Mouse (Mus musculus): ENCODE measurements at regions not wholly inside any gene's neighbourhood (a gene's known extent, or its start where the extent isn't known, plus 50 kb on each side); places are given as distances from the start of the nearest gene placed in this dataset.

GRCm38 (mm10) chr19:15827990-15828705, 119.0 kb downstream of the Psat1 start:
- Histone ChIP-seq H3K36me3 (ENCODE audit: control insufficient read depth, insufficient read depth) (no peaks in the 10 kb centered on the region), H3K9ac (ENCODE audit: low read depth, low read length) (no peak overlapping the region), H3K4me1 (ENCODE audit: control insufficient read depth, low read depth, low read length) (no peaks in the 10 kb centered on the region), H3K4me2 (ENCODE audit: low read depth, low read length) (no peak overlapping the region), H3K4me3 (ENCODE audit: low read depth, low read length) (no peak overlapping the region), H3K27ac (ENCODE audit: low read length) (no peak overlapping the region), H3K9me3 (replicated peaks; ENCODE audit: control insufficient read depth, low read length) (no peaks in the 10 kb centered on the region), H3K27me3 (ENCODE audit: control insufficient read depth, insufficient read depth, low read depth, low read length) (no peaks in the 10 kb centered on the region)
- WGBS (ENCODE audit: insufficient replicate concordance): 65% methylated on average over 10 of the region's 10 CpGs
- ATAC-seq (ENCODE audit: low read depth): no peak

GRCm38 (mm10) chr19:15827120-15827989, 119.8 kb downstream of the Psat1 start:
- H3K36me3 ChIP-seq (ENCODE audit: control insufficient read depth, insufficient read depth): no peaks in the 10 kb centered on the region
- no peaks in the 10 kb centered on the region for H3K9me3 ChIP-seq (replicated peaks; ENCODE audit: control insufficient read depth, low read length)
- H3K9ac ChIP-seq (ENCODE audit: low read depth, low read length): no peak overlapping the region
- H3K4me3 ChIP-seq (ENCODE audit: low read depth, low read length): no peak overlapping the region
- ATAC-seq (ENCODE audit: low read depth): no peak
- H3K4me2 ChIP-seq (ENCODE audit: low read depth, low read length): no peak overlapping the region
- 76% methylated on average over 9 of the region's 9 CpGs for WGBS (ENCODE audit: insufficient replicate concordance)
- no peaks in the 10 kb centered on the region for H3K4me1 ChIP-seq (ENCODE audit: control insufficient read depth, low read depth, low read length)
- H3K27me3 ChIP-seq (ENCODE audit: control insufficient read depth, insufficient read depth, low read depth, low read length): no peaks in the 10 kb centered on the region
- no peak overlapping the region for H3K27ac ChIP-seq (ENCODE audit: low read length)

DNA sequence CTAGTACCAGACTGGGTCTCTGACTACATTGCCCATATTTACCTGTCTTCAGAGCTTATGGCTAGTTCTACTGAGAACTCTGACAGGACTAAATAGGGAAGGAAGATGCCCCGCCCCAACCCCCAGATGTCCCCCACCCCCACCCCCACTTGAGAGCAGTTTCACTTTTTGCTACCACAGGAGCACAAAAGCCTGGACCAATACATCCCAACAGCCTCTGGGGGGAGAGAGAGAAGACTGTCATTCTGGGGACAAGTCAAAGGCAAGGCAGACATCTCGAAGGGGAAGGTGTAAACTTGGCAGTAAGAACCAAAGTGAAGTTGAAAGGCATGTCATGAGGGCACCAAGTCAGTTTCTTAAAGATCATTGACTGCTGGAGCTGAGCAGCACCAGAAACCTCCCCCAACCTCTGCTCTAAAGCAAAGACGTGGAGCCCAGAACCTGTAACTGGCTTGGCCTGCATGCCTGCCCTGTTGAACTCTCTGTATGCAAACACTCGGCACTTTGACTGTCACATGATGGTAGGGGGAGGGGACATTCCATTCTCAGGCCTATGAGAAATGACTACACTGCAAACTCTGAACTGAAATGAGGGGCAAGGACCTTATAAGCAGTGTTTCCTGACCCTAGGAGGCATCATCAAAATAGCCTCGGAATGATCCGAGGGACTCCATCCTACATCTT, 123.3 kb downstream of the Psat1 start:
- no peak for ATAC-seq (ENCODE audit: low read depth)
- no peak overlapping the region for H3K4me3 ChIP-seq (ENCODE audit: low read depth, low read length)
- no peak overlapping the region for H3K4me2 ChIP-seq (ENCODE audit: low read depth, low read length)
- 39% methylated on average over 6 of the region's 6 CpGs for WGBS (ENCODE audit: insufficient replicate concordance)
- H3K9ac ChIP-seq (ENCODE audit: low read depth, low read length): no peak overlapping the region
- H3K27me3 ChIP-seq (ENCODE audit: control insufficient read depth, insufficient read depth, low read depth, low read length): no peaks in the 10 kb centered on the region
- no peak overlapping the region for H3K27ac ChIP-seq (ENCODE audit: low read length)
- H3K9me3 ChIP-seq (replicated peaks; ENCODE audit: control insufficient read depth, low read length): no peaks in the 10 kb centered on the region
- no peaks in the 10 kb centered on the region for H3K36me3 ChIP-seq (ENCODE audit: control insufficient read depth, insufficient read depth)
- H3K4me1 ChIP-seq (ENCODE audit: control insufficient read depth, low read depth, low read length): no peaks in the 10 kb centered on the region

GRCm38 (mm10) chr19:15820020-15820419, 127.1 kb downstream of the Psat1 start:
- Histone ChIP-seq H3K36me3 (ENCODE audit: control insufficient read depth, insufficient read depth) (no peaks in the 10 kb centered on the region), H3K9me3 (replicated peaks; ENCODE audit: control insufficient read depth, low read length) (no peaks in the 10 kb centered on the region), H3K4me2 (ENCODE audit: low read depth, low read length) (no peak overlapping the region), H3K27me3 (ENCODE audit: control insufficient read depth, insufficient read depth, low read depth, low read length) (no peaks in the 10 kb centered on the region), H3K4me3 (ENCODE audit: low read depth, low read length) (no peak overlapping the region), H3K4me1 (ENCODE audit: control insufficient read depth, low read depth, low read length) (no peaks in the 10 kb centered on the region), H3K27ac (ENCODE audit: low read length) (no peak overlapping the region), H3K9ac (ENCODE audit: low read depth, low read length) (no peak overlapping the region)
- 56% methylated on average over 7 of the region's 7 CpGs for WGBS (ENCODE audit: insufficient replicate concordance)
- no peak for ATAC-seq (ENCODE audit: low read depth)

- H3K4me2 ChIP-seq (ENCODE audit: low read depth, low read length): no peak overlapping the region
- H3K9me3 ChIP-seq (replicated peaks; ENCODE audit: control insufficient read depth, low read length): no peaks in the 10 kb centered on the region
- H3K4me1 ChIP-seq (ENCODE audit: control insufficient read depth, low read depth, low read length): no peaks in the 10 kb centered on the region
- no peak overlapping the region for H3K9ac ChIP-seq (ENCODE audit: low read depth, low read length)
- no peaks in the 10 kb centered on the region for H3K36me3 ChIP-seq (ENCODE audit: control insufficient read depth, insufficient read depth)
- H3K4me3 ChIP-seq (ENCODE audit: low read depth, low read length): no peak overlapping the region
- ATAC-seq (ENCODE audit: low read depth): no peak
- H3K27me3 ChIP-seq (ENCODE audit: control insufficient read depth, insufficient read depth, low read depth, low read length): no peaks in the 10 kb centered on the region
- no peak overlapping the region for H3K27ac ChIP-seq (ENCODE audit: low read length)
- WGBS (ENCODE audit: insufficient replicate concordance): 22% methylated on average over 6 of the region's 6 CpGs
Observed at GRCm38 (mm10) chr19:15815166-15815565, 132.0 kb downstream of the Psat1 start.

DNA sequence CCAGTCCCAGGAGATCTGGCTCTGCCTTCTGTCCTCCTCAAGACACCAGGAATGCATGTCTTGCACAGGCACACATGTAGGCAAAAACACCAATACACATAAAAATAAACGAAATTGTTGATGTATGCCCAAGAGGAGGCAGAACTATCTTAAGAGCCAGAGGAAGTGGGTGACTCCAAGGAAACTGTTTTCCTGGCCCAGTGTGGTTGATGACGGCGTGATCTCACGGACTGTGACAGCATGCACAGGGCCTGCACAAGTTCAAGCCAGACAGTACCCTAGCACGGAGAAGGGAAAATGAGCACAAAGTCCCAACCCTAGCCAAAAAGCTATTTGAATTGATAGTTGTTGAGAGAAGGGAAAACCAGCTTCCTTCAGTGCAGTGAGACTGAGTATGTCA, 138.1 kb downstream of the Psat1 start:
- 53% methylated on average over 5 of the region's 5 CpGs for WGBS (ENCODE audit: insufficient replicate concordance)
- no peaks in the 10 kb centered on the region for H3K27me3 ChIP-seq (ENCODE audit: control insufficient read depth, insufficient read depth, low read depth, low read length)
- H3K4me3 ChIP-seq (ENCODE audit: low read depth, low read length): no peak overlapping the region
- no peaks in the 10 kb centered on the region for H3K9me3 ChIP-seq (replicated peaks; ENCODE audit: control insufficient read depth, low read length)
- no peaks in the 10 kb centered on the region for H3K4me1 ChIP-seq (ENCODE audit: control insufficient read depth, low read depth, low read length)
- ATAC-seq (ENCODE audit: low read depth): no peak
- H3K9ac ChIP-seq (ENCODE audit: low read depth, low read length): no peak overlapping the region
- H3K36me3 ChIP-seq (ENCODE audit: control insufficient read depth, insufficient read depth): no peaks in the 10 kb centered on the region
- H3K4me2 ChIP-seq (ENCODE audit: low read depth, low read length): no peak overlapping the region
- no peak overlapping the region for H3K27ac ChIP-seq (ENCODE audit: low read length)

DNA sequence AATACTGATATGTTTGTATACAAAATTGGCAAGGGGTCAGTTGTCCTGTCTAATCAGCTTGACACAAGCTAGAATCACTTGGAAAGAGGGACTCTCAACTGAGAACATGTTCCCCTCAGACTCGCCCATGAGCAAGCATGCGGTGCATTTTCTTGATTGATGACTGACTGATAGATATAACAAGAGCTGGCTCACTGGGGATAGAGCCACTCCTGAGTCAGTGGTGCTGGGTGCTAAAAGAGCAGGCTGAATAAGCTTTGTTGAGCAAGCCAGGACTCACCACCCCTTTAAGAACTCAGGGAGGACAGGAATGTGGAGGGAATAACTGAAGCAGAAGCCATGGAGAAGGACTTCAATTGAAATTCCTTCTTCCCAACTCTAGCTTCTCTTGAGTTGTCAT, 139.5 kb downstream of the Psat1 start:
- H3K36me3 ChIP-seq (ENCODE audit: control insufficient read depth, insufficient read depth): no peaks in the 10 kb centered on the region
- H3K9ac ChIP-seq (ENCODE audit: low read depth, low read length): no peak overlapping the region
- H3K9me3 ChIP-seq (replicated peaks; ENCODE audit: control insufficient read depth, low read length): no peaks in the 10 kb centered on the region
- H3K4me3 ChIP-seq (ENCODE audit: low read depth, low read length): no peak overlapping the region
- 55% methylated on average over 2 of the region's 2 CpGs for WGBS (ENCODE audit: insufficient replicate concordance)
- no peaks in the 10 kb centered on the region for H3K27me3 ChIP-seq (ENCODE audit: control insufficient read depth, insufficient read depth, low read depth, low read length)
- H3K4me1 ChIP-seq (ENCODE audit: control insufficient read depth, low read depth, low read length): no peaks in the 10 kb centered on the region
- H3K4me2 ChIP-seq (ENCODE audit: low read depth, low read length): no peak overlapping the region
- no peak overlapping the region for H3K27ac ChIP-seq (ENCODE audit: low read length)
- no peak for ATAC-seq (ENCODE audit: low read depth)

GRCm38 (mm10) chr19:15803131-15803889, 143.8 kb downstream of the Psat1 start:
- Histone ChIP-seq H3K4me1 (ENCODE audit: control insufficient read depth, low read depth, low read length) (no peaks in the 10 kb centered on the region), H3K27me3 (ENCODE audit: control insufficient read depth, insufficient read depth, low read depth, low read length) (no peaks in the 10 kb centered on the region), H3K27ac (ENCODE audit: low read length) (no peak overlapping the region), H3K9ac (ENCODE audit: low read depth, low read length) (no peak overlapping the region), H3K9me3 (replicated peaks; ENCODE audit: control insufficient read depth, low read length) (no peaks in the 10 kb centered on the region), H3K4me2 (ENCODE audit: low read depth, low read length) (no peak overlapping the region), H3K4me3 (ENCODE audit: low read depth, low read length) (no peak overlapping the region), H3K36me3 (ENCODE audit: control insufficient read depth, insufficient read depth) (no peaks in the 10 kb centered on the region)
- 57% methylated on average over 8 of the region's 8 CpGs for WGBS (ENCODE audit: insufficient replicate concordance)
- ATAC-seq (ENCODE audit: low read depth): no peak

All from liver, embryonic 16.5 days (tissue).